Mouse (Mus musculus) bone marrow macrophage, adult 2 months (primary cell): Measurements from ENCODE around the gene Irak1bp1.

Experiments
- CTCF ChIP-seq: IDR thresholded peaks from 2 replicates; pipeline ENCODE4 v1.5.1; 2012; ENCODE audit warnings: low read depth, mild to moderate bottlenecking, low read length, moderate library complexity
- POLR2A ChIP-seq: IDR thresholded peaks from 2 replicates; pipeline ENCODE4 v1.6.1; 2012; ENCODE audit warnings: mild to moderate bottlenecking, low read depth, low read length, borderline replicate concordance

GRCm38 (mm10) chr9:82842671-82843070 lies 13.3 kb downstream of the Irak1bp1 start:
- TF ChIP-seq CTCF (no peak), POLR2A (no peak)
